Mouse (Mus musculus) left cerebral cortex, adult 9 months (tissue): ENCODE results near the gene Armh2.
A peak's percentile ranks its signal among the peaks of the same experiment; 100 is the strongest.
"Not testable (repeated sequence)": the region's sequence is repeated elsewhere in the genome, so short reads cannot be mapped to it uniquely, and the experiment has no call there.

ENCODE experiments used
- DNase-seq, 2 experiments: peaks; one replicate each; pipeline ENCODE4 v3.0.0; 2022; ENCODE audit warnings: low spot score in 2 of 2

The Armh2 gene

GRCm38 (mm10) chr13:24757820-24758564 is 17.0 kb downstream of the Armh2 start:
- DNase-seq: no peak

DNA sequence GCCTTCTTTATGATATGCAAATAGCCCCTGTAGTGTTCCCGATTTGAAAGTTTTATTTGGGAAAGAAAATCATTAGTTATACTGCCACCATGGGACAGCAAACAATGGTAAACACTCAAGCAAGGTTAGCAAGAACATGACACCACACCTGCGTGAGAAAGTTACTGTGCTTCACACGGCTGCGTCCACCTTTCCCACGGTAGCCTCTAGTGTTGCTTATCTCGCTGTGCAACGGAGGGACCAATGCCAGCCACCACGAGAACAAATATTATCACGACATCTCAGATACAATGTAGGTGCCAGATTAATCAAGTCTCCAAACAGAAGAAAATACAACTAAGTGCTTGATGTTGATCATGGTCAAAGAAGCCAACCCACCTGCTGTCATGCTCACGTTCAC is 18.4 kb downstream of the Armh2 start:
- no peak for DNase-seq

GRCm38 (mm10) chr13:24760351-24760870 is 19.4 kb downstream of the Armh2 start:
- no peak for DNase-seq

DNA sequence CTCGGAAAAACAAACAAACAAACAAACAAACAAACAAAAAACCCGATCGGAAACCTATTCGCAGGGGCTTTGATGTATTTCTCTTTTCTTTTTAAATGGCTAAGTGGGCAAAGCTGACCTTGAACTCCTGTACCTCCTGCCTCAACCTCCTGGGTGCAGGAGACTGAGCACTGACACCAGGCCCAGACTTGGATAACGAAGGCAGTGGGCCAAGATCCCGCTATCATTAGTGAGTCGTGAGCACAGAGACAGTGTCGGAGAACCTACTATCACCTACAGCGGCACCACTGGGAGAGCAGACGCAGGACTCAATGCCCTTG is 20.0 kb downstream of the Armh2 start:
- no peak for DNase-seq

DNA sequence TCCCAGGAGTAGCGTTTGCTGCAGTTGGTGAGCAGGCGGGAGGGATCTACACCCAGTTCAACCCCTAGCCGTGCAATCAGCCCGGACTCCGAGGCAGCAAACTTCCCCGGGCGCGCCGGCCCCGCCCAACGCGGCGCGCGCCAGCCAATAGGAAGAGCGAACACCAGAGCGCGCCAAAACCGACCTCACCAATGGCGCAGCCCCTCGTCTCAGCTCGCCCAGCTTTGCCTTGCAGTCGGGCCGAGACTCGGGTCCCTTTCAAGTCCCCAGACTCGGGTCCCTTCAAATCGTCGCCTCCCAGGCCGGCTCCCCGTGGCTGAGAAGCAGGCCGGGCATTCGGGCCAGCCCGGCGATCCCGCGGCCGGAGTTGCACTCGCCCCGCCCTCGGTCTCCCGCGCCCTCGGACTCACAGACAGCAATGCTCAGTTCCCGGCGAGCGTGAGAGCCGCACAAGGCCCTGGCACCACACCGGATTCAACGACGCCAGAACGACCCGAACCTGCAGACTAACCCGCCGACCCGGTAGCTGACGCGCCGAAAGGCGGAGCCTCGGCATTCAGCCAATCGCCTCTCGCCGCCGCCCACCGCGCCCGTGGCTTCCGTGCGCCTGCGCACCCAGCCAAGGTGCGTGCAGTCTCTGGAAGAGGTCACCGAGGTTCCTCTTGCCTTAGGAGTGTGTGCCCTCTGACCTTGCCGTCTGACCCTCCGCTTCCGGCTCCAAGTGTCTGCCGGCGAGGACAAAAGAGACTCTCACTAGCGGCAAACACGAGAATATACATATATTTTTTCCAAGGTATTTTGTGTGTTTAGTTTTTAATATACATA is 20.6 kb downstream of the Armh2 start, which contains the start of gene Gmnn:
Gene Gmnn (minus strand): TSS at position 521 of the 825 bp plus-strand sequence.
- peak; percentile 61 to 76 for DNase-seq

DNA sequence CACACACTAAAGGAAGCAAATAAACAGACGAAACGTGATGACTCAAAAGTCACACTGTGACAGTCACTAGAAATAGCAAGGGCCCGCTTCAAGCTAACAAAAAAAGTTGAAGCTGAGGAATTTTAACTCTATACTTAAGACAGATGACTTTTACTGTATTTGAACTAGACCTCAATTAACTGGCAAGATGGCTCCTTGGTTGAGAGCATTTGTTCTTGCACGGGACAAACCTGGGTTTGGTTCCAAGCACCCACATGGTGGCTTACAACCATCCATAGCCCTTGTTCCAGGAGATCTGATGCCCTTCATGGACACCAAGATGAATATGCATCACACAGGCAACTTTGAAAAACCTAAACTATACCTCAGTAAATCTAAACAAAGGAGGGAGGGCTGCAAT is 21.2 kb downstream of the Armh2 start:
- no peak for DNase-seq

DNA sequence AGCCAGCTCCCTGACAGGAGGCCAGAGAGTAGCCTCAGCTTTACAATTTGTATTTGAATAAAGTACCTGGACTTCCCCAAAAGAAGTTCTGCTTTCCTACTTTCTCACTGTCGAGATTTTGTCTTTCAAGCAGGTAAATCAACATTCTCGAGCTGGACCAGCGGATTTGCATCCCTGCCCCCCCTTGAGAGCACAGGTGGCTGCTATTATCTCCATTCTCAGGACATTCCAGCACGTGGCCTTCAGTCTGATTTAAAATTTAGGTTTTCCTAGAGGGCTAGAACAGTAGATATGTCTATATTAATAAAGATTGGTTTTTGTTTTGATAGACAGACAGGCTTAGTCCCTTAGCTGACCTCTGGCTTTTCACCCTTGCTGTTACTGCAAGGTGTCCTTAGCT is 26.8 kb downstream of the Armh2 start:
- not testable (repeated sequence) for DNase-seq

DNA sequence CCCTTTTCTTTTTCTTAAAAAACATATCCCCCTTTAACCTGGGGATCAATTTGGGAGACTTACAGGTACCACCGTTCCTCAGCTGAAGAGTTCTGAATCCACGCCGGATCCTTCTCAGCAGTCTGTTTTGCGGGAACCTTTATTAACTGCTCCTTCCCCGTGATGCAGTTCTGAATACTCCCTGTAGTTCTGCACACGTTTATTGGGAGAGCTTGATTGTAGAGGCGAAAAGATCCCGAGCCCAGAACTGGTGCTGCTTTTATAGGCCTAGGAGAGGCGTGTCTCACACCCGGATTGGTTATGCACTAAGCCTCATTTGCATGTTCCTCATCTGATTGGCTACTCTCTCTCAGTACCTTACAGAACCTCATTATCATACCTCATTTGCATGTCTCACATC is 30.4 kb downstream of the Armh2 start:
- DNase-seq: not testable (repeated sequence)

GRCm38 (mm10) chr13:24776146-24776844 is 35.3 kb downstream of the Armh2 start:
- DNase-seq: peak in 1 of 2 experiments; percentile 50

DNA sequence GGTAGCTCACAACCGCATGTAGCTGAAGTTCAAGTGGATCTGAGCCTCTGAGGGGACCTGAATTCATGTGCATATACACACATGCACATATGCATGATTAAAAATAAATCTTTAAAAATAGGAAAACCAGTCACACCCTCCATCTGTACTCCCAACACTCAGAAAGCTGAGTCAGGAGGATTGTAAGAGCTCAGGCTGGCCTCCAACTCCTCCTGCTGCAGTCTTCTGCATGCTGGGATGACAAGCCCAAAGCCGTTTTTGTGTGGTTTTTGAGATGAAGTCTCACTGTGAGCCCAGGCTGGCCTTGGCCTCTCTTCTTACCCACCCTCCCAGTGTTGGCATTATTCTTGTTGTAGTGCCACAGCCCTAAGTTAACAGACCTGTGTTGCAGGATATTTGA is 37.0 kb downstream of the Armh2 start:
- DNase-seq: no peak

DNA sequence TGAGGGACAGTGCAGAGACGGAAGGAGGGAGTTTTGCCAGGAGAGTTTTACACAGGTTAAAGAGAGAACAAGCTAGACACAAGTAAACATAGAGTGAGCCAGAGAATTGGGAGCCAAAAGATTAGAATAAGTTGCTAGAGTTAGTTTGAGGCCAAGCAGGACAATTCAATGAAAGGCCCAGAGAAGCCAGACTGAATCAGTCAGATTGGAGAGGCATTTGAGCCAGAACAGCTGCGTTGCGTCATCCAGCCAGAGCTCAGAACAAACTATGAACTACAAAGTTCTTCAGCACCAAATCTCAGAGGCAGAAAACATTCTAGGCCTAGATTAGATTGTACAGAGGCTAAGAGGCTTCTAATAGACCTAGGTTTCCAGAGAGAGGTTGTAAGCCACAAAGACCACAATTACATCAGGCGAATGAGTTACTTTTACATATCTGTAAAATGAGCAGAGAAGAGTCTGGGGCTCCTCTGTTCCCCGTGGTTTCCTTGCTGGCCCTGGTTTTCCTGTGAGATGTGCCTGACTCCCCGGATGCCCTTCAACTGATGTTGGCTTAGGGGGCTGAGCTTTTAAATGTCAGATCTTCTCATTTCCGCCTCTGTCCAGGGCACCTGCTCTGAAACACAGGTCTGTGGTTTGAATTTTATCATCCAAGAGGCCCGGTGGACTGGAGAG is 37.8 kb downstream of the Armh2 start:
- no peak for DNase-seq

- no peak for DNase-seq
Measured at GRCm38 (mm10) chr13:24781916-24782315, 40.9 kb downstream of the Armh2 start.

DNA sequence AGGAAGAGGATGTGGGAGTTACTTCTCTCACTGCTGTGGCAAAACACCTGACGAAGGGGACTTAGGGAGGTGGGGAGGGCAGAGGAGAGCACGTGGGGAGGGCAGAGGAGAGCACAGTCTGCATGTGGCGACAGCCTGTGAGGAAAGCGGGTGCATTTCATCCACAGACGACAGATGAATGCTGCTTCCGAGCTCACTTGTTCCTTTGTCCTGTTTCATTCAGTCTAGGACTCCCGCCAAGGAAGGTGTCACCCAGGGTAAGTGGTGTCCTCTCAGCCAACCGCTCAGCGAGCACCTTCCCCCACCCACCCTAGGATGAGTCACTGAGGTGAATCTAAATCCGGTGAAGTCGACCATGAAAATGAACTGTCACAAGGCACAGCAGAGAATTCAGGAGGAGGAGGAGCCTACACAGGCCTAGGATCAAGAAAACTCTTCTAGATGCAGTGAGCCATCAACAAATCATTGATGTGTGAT is 45.0 kb downstream of the Armh2 start:
- peak in 1 of 2 experiments; percentile 34 for DNase-seq

DNA sequence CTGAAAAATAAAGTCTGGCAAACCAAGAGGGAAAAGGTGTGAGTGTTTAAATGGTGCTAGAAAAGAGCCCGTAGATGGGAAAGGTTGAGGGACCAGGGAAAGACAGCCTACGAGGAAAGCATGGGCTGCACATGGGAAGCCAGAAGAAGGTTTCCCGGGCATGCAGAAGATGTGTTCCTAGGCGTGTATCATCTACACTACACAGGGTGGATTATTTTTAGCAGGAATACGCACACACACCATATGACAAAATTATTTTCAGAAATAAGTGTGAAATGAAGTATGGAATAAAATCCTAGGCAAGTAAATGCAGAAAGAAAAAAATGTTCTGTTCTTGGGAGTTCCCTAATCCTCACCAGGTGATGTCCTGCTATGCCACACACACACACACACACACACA is 46.4 kb downstream of the Armh2 start:
- DNase-seq: no peak

DNA sequence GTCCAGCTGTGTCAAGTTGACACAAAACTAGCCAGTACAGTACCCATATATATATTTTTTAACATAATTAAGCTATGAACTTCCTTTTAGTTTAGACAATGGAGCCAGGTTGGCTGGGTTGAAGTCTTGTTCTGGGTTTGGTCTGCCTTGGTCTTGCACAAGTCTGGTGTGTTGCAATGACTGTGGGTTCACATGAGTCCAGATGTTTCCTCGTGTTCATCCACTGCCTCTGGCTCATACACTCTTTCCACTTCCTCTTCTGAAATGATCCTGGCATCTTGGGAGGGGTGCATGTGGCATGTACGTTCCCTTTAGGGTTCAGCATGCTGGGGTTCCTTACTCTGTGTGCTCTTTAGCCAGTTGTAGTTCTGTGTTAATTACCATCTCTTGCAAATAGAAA is 50.3 kb downstream of the Armh2 start:
- DNase-seq: peak in 1 of 2 experiments; percentile 16

GRCm38 (mm10) chr13:24792411-24793045 is 51.5 kb downstream of the Armh2 start:
- peak in 1 of 2 experiments; percentile 42 for DNase-seq
